ENCODE assay signal across 24 mouse cellular contexts in the genomic region with DNA sequence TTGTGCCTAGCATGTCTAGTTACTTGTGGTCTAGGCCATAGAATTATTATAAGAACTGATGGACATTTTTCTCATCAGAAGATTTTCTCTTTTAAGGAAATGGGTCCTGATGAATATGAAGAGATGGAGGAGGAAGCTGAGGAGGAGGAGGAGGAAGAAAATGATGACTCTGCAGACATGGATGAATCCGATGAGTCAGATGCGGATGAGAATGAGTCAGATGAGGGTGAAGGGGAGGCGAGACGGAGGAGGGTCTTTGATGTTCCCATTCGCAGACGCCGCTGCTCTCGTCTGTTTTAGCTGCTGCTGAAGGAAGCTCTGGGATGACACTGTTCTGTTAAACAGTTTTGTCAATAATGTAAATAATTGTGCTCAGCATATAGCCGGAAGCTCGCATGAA. TPM values are rescaled to one million over a fixed set of nuclear protein-coding genes. Genes with fewer than 3 reads are reported as not detected.
A peak's percentile ranks its signal among the peaks of the same experiment; 100 is the strongest.
DNase-seq lines count a peak whose midpoint lies in the region; ATAC-seq and TF ChIP-seq lines count a peak whose summit lies in the region.
"Had no signal": no experiment of that assay in that cellular context is flagged by ENCODE, and none has a peak within 500 bp of the region (broad histone marks: within the 10 kb centered on the region; RNA-seq: fewer than 3 reads in every experiment).

No protein-coding gene starts in this region.

- no peak for TF ChIP-seq POLR2A in bone marrow macrophage, adult 2 months (IDR thresholded peaks at IDR 0.05; ENCODE audit: borderline replicate concordance, low read depth, low read length)

- no peak overlapping the region for H3K27ac ChIP-seq in midbrain, embryonic 11.5 days (ENCODE audit: low read depth, low read length)
- H3K27ac ChIP-seq in midbrain, embryonic 10.5 days (replicated peaks): no peak overlapping the region
- peak overlapping the region; percentile 2; the same call in 1 of the 2 replicates for H3K27ac ChIP-seq in bone marrow macrophage, adult 2 months (ENCODE audit: insufficient read depth, low read depth, low read length)
- H3K27ac ChIP-seq in forebrain, embryonic 13.5 days: no peak overlapping the region
- H3K27ac ChIP-seq: embryonic facial prominence, embryonic 13.5 days; forebrain, embryonic 12.5 days; hindbrain, embryonic 15.5 days had no signal

- H3K4me3 ChIP-seq in midbrain, embryonic 11.5 days (ENCODE audit: low read depth, low read length): no peak overlapping the region
- no peak overlapping the region for H3K4me3 ChIP-seq in midbrain, embryonic 10.5 days
- no peak overlapping the region for H3K4me3 ChIP-seq in bone marrow macrophage, adult 2 months (ENCODE audit: insufficient read depth, low read length)
- no peak overlapping the region for H3K4me3 ChIP-seq in forebrain, embryonic 13.5 days
- H3K4me3 ChIP-seq: embryonic facial prominence, embryonic 13.5 days; forebrain, embryonic 12.5 days; heart, embryonic 12.5 days; hindbrain, embryonic 15.5 days had no signal

- peak; percentile 16 for DNase-seq in left cerebral cortex, adult 11 months (ENCODE audit: low spot score)
- DNase-seq in left cerebral cortex, postnatal 4 days: no peak
- peak; percentile 44 for DNase-seq in midbrain, embryonic 11.5 days (ENCODE audit: low spot score, missing footprints)
- DNase-seq in midbrain, embryonic 10.5 days (ENCODE audit: low spot score): no peak
- DNase-seq: adrenal gland, adult 8-10 months; adrenal gland, postnatal 36 days; cerebellum, adult 18-20 months; cerebellum, adult 9-11 months; cerebellum, postnatal 36 days; forebrain, postnatal 0 days; gastrocnemius, postnatal 14 days; heart, postnatal 36 days had no signal

- no peak for TF ChIP-seq CTCF in bone marrow macrophage, adult 2 months (IDR thresholded peaks at IDR 0.05; ENCODE audit: low read depth, low read length)

- H3K4me1 ChIP-seq in midbrain, embryonic 11.5 days (ENCODE audit: control insufficient read depth, insufficient read depth, low read length): no peaks in the 10 kb centered on the region
- no peaks in the 10 kb centered on the region for H3K4me1 ChIP-seq in midbrain, embryonic 10.5 days
- peaks cover 4% of the 10 kb centered on the region for H3K4me1 ChIP-seq in bone marrow macrophage, adult 2 months (ENCODE audit: control insufficient read depth, insufficient read depth, low read length)
- no peaks in the 10 kb centered on the region for H3K4me1 ChIP-seq in forebrain, embryonic 13.5 days
- H3K4me1 ChIP-seq: embryonic facial prominence, embryonic 13.5 days; forebrain, embryonic 12.5 days; heart, embryonic 12.5 days; hindbrain, embryonic 15.5 days had no signal

- no peaks in the 10 kb centered on the region for H3K36me3 ChIP-seq in midbrain, embryonic 11.5 days (ENCODE audit: control insufficient read depth, insufficient read depth, low read length)
- peaks cover 39% of the 10 kb centered on the region for H3K36me3 ChIP-seq in midbrain, embryonic 10.5 days
- peaks cover 33% of the 10 kb centered on the region for H3K36me3 ChIP-seq in forebrain, embryonic 13.5 days (ENCODE audit: poor library complexity, severe bottlenecking)

- H3K9me3 ChIP-seq in midbrain, embryonic 11.5 days (ENCODE audit: control insufficient read depth, low read length): no peaks in the 10 kb centered on the region
- H3K9me3 ChIP-seq in midbrain, embryonic 10.5 days (replicated peaks): no peaks in the 10 kb centered on the region
- no peaks in the 10 kb centered on the region for H3K9me3 ChIP-seq in forebrain, embryonic 13.5 days (replicated peaks)
- H3K9me3 ChIP-seq: embryonic facial prominence, embryonic 13.5 days; forebrain, embryonic 12.5 days; G1E; heart, embryonic 12.5 days; hindbrain, embryonic 15.5 days had no signal

- WGBS in midbrain, embryonic 11.5 days: 75% methylated on average over 10 of the region's 10 CpGs
- 86% methylated on average over 10 of the region's 10 CpGs for WGBS in midbrain, embryonic 10.5 days
- 91% methylated on average over 10 of the region's 10 CpGs for WGBS in forebrain, embryonic 13.5 days

- ATAC-seq in midbrain, embryonic 11.5 days (ENCODE audit: low FRiP score): no peak
- ATAC-seq in forebrain, embryonic 13.5 days: no peak
- ATAC-seq: forebrain, postnatal 0 days had no signal

- intact Hi-C loops in left cerebral cortex, postnatal 4 days (cut with DNase I): no loop called here

- no peak overlapping the region for H3K9ac ChIP-seq in midbrain, embryonic 11.5 days (ENCODE audit: low read length)
- H3K9ac ChIP-seq in forebrain, embryonic 13.5 days: no peak overlapping the region
- H3K9ac ChIP-seq: embryonic facial prominence, embryonic 13.5 days; forebrain, embryonic 12.5 days; forebrain, postnatal 0 days; heart, embryonic 12.5 days; hindbrain, embryonic 15.5 days had no signal

- no peak overlapping the region for H3K4me2 ChIP-seq in midbrain, embryonic 11.5 days
- H3K4me2 ChIP-seq in forebrain, embryonic 13.5 days: no peak overlapping the region
- H3K4me2 ChIP-seq: embryonic facial prominence, embryonic 13.5 days; forebrain, embryonic 12.5 days; heart, embryonic 12.5 days; hindbrain, embryonic 15.5 days had no signal

- no peaks in the 10 kb centered on the region for H3K27me3 ChIP-seq in midbrain, embryonic 11.5 days (ENCODE audit: control insufficient read depth, insufficient read depth, low read length)
- H3K27me3 ChIP-seq in midbrain, embryonic 10.5 days (ENCODE audit: low read depth, poor library complexity, severe bottlenecking): no peaks in the 10 kb centered on the region
- no peaks in the 10 kb centered on the region for H3K27me3 ChIP-seq in forebrain, embryonic 13.5 days
- H3K27me3 ChIP-seq: embryonic facial prominence, embryonic 13.5 days; forebrain, embryonic 12.5 days; heart, embryonic 12.5 days; hindbrain, embryonic 15.5 days had no signal

RNA-seq across cellular contexts. Expression of a gene that starts 5.8 kb away (rescaled TPM):
- total RNA-seq in left cerebral cortex, postnatal 4 days (2021): under 1 TPM in 1 of 2 experiments, not detected in 1; 0.22 TPM
- not detected in 2 replicates for polyA plus RNA-seq in midbrain, embryonic 11.5 days (2014; fragmentation: Nextera tagmentation; extraction: Ambion mirVana)
- 0.06 TPM in 1 of 2 replicates, not detected in the other for polyA plus RNA-seq in midbrain, embryonic 10.5 days (2016; fragmentation: Nextera tagmentation; extraction: Ambion mirVana)
- polyA plus RNA-seq in bone marrow macrophage, adult 2 months (2012; ENCODE audit: insufficient read depth, insufficient read length, missing spikeins): 0.66 TPM in 1 of 2 replicates, not detected in the other
- not detected in 2 replicates for polyA plus RNA-seq in forebrain, embryonic 13.5 days (2015; fragmentation: Nextera tagmentation; extraction: Ambion mirVana)
- total RNA-seq: forebrain, postnatal 0 days had no signal
- polyA plus RNA-seq: forebrain, embryonic 12.5 days; forebrain, postnatal 0 days; G1E; heart, embryonic 12.5 days; heart, embryonic 16.5 days; hindbrain, embryonic 11.5 days; hindbrain, embryonic 15.5 days had no signal

RNA-seq across cellular contexts. Expression of a gene that starts 8.6 kb away (rescaled TPM):
- total RNA-seq in left cerebral cortex, postnatal 4 days (2021): not detected
- polyA plus RNA-seq in midbrain, embryonic 11.5 days (2014; fragmentation: Nextera tagmentation; extraction: Ambion mirVana): not detected in 2 replicates
- polyA plus RNA-seq in midbrain, embryonic 10.5 days (2016; fragmentation: Nextera tagmentation; extraction: Ambion mirVana): not detected in 2 replicates
- polyA plus RNA-seq in bone marrow macrophage, adult 2 months (2012; ENCODE audit: insufficient read depth, insufficient read length, missing spikeins): not detected in 2 replicates
- polyA plus RNA-seq in forebrain, embryonic 13.5 days (2015; fragmentation: Nextera tagmentation; extraction: Ambion mirVana): not detected in 2 replicates
- total RNA-seq: adrenal gland, adult 8-10 months; adrenal gland, postnatal 36 days; forebrain, postnatal 0 days; G1E; gastrocnemius, adult 18-20 months; gastrocnemius, postnatal 14 days; heart, adult 8-10 months; heart, postnatal 36 days had no signal
- polyA plus RNA-seq: embryonic facial prominence, embryonic 13.5 days; forebrain, embryonic 12.5 days; forebrain, postnatal 0 days; G1E; gonadal fat pad, adult 2 months; heart, embryonic 12.5 days; heart, embryonic 16.5 days; hindbrain, embryonic 11.5 days; hindbrain, embryonic 15.5 days had no signal

RNA-seq across cellular contexts. Expression of a gene that starts 9.9 kb away (rescaled TPM):
- total RNA-seq in left cerebral cortex, postnatal 4 days (2021): under 1 TPM in 1 of 2 experiments, not detected in 1; 0.94 TPM
- 1.9 and 5.6 TPM in 2 replicates for polyA plus RNA-seq in midbrain, embryonic 11.5 days (2014; fragmentation: Nextera tagmentation; extraction: Ambion mirVana)
- polyA plus RNA-seq in midbrain, embryonic 10.5 days (2016; fragmentation: Nextera tagmentation; extraction: Ambion mirVana): 3.6 and 5.4 TPM in 2 replicates
- 1.9 and 2.1 TPM in 2 replicates for polyA plus RNA-seq in bone marrow macrophage, adult 2 months (2012; ENCODE audit: insufficient read depth, insufficient read length, missing spikeins)
- 1.2 and 2.4 TPM in 2 replicates for polyA plus RNA-seq in forebrain, embryonic 13.5 days (2015; fragmentation: Nextera tagmentation; extraction: Ambion mirVana)
- polyA plus RNA-seq: G1E had no signal

RNA-seq across cellular contexts. Expression of a gene that starts 31.6 kb away (rescaled TPM):
- not detected for total RNA-seq in left cerebral cortex, postnatal 4 days (2021)
- 1.1 and 1.5 TPM in 2 replicates for polyA plus RNA-seq in midbrain, embryonic 11.5 days (2014; fragmentation: Nextera tagmentation; extraction: Ambion mirVana)
- polyA plus RNA-seq in midbrain, embryonic 10.5 days (2016; fragmentation: Nextera tagmentation; extraction: Ambion mirVana): 1.1 and 1.6 TPM in 2 replicates
- polyA plus RNA-seq in bone marrow macrophage, adult 2 months (2012; ENCODE audit: insufficient read depth, insufficient read length, missing spikeins): not detected in 2 replicates
- 1.7 and 1.8 TPM in 2 replicates for polyA plus RNA-seq in forebrain, embryonic 13.5 days (2015; fragmentation: Nextera tagmentation; extraction: Ambion mirVana)
- total RNA-seq: adrenal gland, adult 8-10 months; adrenal gland, postnatal 36 days; forebrain, postnatal 0 days; gastrocnemius, adult 18-20 months; gastrocnemius, postnatal 14 days; heart, adult 8-10 months; heart, postnatal 36 days had no signal
- polyA plus RNA-seq: G1E had no signal

RNA-seq across cellular contexts. Expression of a gene that starts 32.3 kb away (rescaled TPM):
- 10 to 100 TPM; 46.9 to 47.2 TPM for total RNA-seq in left cerebral cortex, postnatal 4 days (2021)
- 60.1 and 72.8 TPM in 2 replicates for polyA plus RNA-seq in midbrain, embryonic 11.5 days (2014; fragmentation: Nextera tagmentation; extraction: Ambion mirVana)
- polyA plus RNA-seq in midbrain, embryonic 10.5 days (2016; fragmentation: Nextera tagmentation; extraction: Ambion mirVana): 47.4 and 49.9 TPM in 2 replicates
- polyA plus RNA-seq in bone marrow macrophage, adult 2 months (2012; ENCODE audit: insufficient read depth, insufficient read length, missing spikeins): 43.2 and 44.3 TPM in 2 replicates
- polyA plus RNA-seq in forebrain, embryonic 13.5 days (2015; fragmentation: Nextera tagmentation; extraction: Ambion mirVana): 60.2 and 60.6 TPM in 2 replicates

Comparison
In these comparisons a context has a peak if more than half of its experiments do, and no peak if none do; other contexts are left out.
1. DNase-seq: peak in left cerebral cortex, adult 11 months (single experiment) and midbrain, embryonic 11.5 days (single experiment); none in left cerebral cortex, postnatal 4 days (single experiment) and midbrain, embryonic 10.5 days (single experiment).